Mouse (Mus musculus): ENCODE data around the gene Rbfox1.

Rbfox1 gene

GRCm38 (mm10) chr16:6349381-6349780, 464.2 kb downstream of the Rbfox1 start:
- no peak for DNase-seq (ENCODE audit: low read depth, low spot score)

- no peak for DNase-seq (ENCODE audit: low read depth, low spot score)
Observed at GRCm38 (mm10) chr16:6350256-6350655, 465.1 kb downstream of the Rbfox1 start.

GRCm38 (mm10) chr16:6353191-6353590, 468.0 kb downstream of the Rbfox1 start:
- DNase-seq (ENCODE audit: low read depth, low spot score), result no peak

GRCm38 (mm10) chr16:6356931-6357330, 471.8 kb downstream of the Rbfox1 start:
- no peak for DNase-seq (ENCODE audit: low read depth, low spot score)

GRCm38 (mm10) chr16:6365793-6366192, 480.6 kb downstream of the Rbfox1 start:
- no peak for DNase-seq (ENCODE audit: low read depth, low spot score)

GRCm38 (mm10) chr16:6366649-6367048, 481.5 kb downstream of the Rbfox1 start:
- DNase-seq (ENCODE audit: low read depth, low spot score), result no peak

- DNase-seq (ENCODE audit: low read depth, low spot score), result no peak
Observed at GRCm38 (mm10) chr16:6380924-6381323, 495.8 kb downstream of the Rbfox1 start.

GRCm38 (mm10) chr16:6381572-6381971, 496.4 kb downstream of the Rbfox1 start:
- DNase-seq (ENCODE audit: low read depth, low spot score), result no peak

GRCm38 (mm10) chr16:6382712-6383111, 497.6 kb downstream of the Rbfox1 start:
- DNase-seq (ENCODE audit: low read depth, low spot score), result no peak

- no peak for DNase-seq (ENCODE audit: low read depth, low spot score)
Observed at GRCm38 (mm10) chr16:6390278-6390930, 505.2 kb downstream of the Rbfox1 start.

GRCm38 (mm10) chr16:6396676-6397409, 511.7 kb downstream of the Rbfox1 start:
- no peak for DNase-seq (ENCODE audit: low read depth, low spot score)

GRCm38 (mm10) chr16:6397635-6398034, 512.5 kb downstream of the Rbfox1 start:
- no peak for DNase-seq (ENCODE audit: low read depth, low spot score)

GRCm38 (mm10) chr16:6402816-6403215, 517.7 kb downstream of the Rbfox1 start:
- no peak for DNase-seq (ENCODE audit: low read depth, low spot score)

GRCm38 (mm10) chr16:6414846-6415245, 529.7 kb downstream of the Rbfox1 start:
- no peak for DNase-seq (ENCODE audit: low read depth, low spot score)

- DNase-seq (ENCODE audit: low read depth, low spot score), result no peak
Observed at GRCm38 (mm10) chr16:6421623-6422145, 536.5 kb downstream of the Rbfox1 start.

- DNase-seq (ENCODE audit: low read depth, low spot score), result no peak
Observed at GRCm38 (mm10) chr16:6423878-6424409, 538.8 kb downstream of the Rbfox1 start.

- no peak for DNase-seq (ENCODE audit: low read depth, low spot score)
Observed at GRCm38 (mm10) chr16:6424738-6425137, 539.6 kb downstream of the Rbfox1 start.

- no peak for DNase-seq (ENCODE audit: low read depth, low spot score)
Observed at GRCm38 (mm10) chr16:6427292-6428281, 542.4 kb downstream of the Rbfox1 start.

- DNase-seq (ENCODE audit: low read depth, low spot score), result no peak
Observed at GRCm38 (mm10) chr16:6430981-6431380, 545.8 kb downstream of the Rbfox1 start.

GRCm38 (mm10) chr16:6436445-6436844, 551.3 kb downstream of the Rbfox1 start:
- no peak for DNase-seq (ENCODE audit: low read depth, low spot score)

GRCm38 (mm10) chr16:6448250-6448649, 563.1 kb downstream of the Rbfox1 start:
- DNase-seq (ENCODE audit: low read depth, low spot score), result no peak
